Mouse (Mus musculus) layer of hippocampus, adult 11-12 months (tissue): ENCODE measurements at regions not wholly inside any gene's neighbourhood (a gene's known extent, or its start where the extent isn't known, plus 50 kb on each side); places are given as distances from the start of the nearest gene placed in this dataset.

Experiments used
- DNase-seq: peaks from one replicate; pipeline ENCODE4 v3.0.0; 2022; ENCODE audit warnings: low spot score

DNA sequence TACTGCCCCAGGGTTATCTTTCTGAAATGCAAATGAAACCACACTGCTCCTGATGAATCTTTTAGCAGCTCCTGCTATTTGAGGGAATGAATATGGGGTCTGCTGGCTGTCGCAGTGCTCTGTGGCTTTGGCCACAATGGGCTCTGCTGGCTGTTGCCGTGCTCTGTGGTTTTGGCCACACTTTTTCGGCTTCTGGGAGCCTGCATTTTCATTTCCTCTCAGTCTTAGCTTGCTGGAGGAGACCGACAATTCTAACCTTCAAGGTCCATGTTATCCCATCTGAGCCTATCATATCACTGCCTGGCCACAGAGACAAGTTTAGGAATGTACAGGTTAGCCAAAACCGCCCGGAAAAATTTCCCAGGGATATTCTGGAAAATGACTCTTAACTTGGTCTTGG lies 57.2 kb upstream of the Ubash3b start:
- no peak for DNase-seq

DNA sequence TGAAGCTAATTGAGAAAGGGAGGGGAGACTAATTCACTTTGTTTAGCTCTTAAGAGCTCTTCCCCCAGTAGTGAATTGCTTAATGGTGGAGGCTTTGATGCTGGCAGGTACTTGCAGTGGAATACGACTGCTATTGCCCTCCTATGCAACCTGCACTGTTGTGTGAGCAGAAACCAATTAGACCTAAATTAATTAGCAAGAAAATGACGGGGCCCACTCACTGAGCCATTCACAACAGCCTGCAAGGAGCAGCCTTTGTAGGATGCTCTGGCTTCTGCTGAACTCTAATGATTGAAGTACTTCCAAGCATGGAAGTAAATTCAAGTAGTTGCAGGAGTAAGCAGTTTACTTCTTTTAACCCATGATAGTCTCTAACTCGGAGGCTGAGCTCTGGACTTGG lies 54.8 kb upstream of the Ubash3b start:
- no peak for DNase-seq

DNA sequence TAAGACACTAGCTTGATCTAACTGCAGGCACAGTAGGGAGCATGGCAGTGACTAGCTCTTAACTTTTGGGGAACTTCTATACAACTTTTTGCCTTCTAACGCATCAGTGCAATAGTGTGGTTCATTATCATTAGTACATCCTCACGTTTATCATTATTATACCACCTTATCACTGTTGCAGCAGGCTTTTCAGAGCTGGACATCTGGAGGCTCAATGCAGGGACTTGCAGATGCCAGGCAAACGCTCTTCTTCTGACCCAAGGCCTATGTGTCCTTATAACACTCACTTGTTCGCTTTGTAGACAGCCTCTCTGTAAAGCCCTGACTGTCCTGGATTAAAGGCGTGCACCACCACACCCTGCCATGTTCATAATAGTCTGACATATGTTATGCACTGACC lies 53.5 kb upstream of the Ubash3b start:
- no peak for DNase-seq

DNA sequence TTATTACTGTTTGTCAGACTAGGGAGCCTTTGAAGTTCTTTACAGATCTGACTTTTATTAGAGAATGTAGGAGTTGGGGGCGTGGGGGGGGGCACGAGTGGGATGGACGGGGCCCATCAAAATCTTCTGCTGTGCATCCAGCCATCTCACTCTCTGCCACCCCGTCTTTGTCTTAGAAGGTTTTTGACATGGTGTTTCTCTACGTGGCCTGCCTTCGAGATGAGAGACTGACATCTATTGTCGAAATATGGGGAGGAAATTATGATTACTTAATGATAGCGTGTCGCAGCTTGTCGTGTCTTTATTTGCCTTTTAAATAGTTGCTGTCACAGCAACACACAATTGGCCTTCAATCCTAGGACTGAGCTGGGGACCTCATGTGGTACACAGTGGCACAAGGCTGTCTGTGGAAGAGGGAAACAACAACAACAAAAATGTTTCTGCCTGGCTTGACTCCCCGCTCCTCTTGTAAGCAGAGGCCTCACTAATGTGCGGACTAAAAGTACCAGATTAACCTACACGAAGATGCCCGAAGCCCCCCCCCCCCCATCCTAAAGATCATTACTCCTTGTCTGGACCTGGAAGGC lies 51.5 kb upstream of the Ubash3b start:
- DNase-seq: no peak

DNA sequence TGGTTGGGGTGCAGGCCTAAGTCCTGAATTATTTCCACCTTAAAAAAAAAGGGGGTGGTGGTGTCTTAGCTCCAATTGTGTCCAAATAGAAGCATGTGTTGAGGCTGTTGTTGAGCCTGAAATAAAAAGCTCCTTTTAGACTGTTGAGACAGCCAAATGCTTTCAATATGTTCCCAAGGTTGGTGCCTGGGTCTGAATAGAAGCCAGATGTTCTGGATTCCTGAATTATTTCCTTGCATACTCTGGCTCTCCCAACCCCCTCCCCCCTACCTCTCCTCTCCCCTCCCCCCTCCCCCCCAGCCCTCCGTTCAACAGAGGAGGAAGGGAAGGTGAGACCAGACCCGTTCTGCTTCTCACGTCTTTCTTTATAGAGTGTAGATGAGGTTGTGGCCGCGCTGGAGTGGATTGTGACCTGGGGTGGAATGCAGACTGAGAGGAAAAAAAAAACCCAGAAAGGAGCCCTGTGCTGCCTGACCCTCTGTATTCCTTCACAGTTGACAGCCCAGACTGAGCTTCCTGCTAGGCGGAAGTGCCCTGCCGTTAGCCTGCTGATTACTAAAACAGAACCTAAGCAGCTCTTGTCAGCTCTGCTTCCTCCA lies 50.9 kb upstream of the Ubash3b start:
- DNase-seq: no peak

DNA sequence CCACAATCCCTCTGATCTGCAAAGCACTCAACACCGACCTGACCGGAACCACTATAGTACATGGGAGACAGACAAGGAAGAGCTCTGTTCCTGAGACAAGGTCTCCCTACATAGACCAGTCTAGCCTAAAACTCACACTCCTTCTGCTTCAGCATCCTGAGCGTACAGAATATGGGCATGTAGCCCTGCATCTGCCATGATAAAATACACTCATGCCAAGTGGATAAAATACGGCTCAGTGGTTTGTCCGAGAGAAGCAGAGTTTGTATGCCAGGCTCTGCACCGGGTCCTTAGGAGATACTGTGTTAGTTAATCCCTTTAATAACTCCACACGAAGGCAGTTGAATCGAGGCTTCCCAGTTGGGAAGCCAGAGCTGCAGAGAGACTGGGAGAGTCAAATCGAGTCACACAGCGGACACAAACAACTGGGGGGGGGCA lies 50.4 kb upstream of the Ubash3b start:
- no peak for DNase-seq
